Mouse (Mus musculus): ENCODE measurements at regions not wholly inside any gene's neighbourhood (a gene's known extent, or its start where the extent isn't known, plus 50 kb on each side); places are given as distances from the start of the nearest gene placed in this dataset.

DNA sequence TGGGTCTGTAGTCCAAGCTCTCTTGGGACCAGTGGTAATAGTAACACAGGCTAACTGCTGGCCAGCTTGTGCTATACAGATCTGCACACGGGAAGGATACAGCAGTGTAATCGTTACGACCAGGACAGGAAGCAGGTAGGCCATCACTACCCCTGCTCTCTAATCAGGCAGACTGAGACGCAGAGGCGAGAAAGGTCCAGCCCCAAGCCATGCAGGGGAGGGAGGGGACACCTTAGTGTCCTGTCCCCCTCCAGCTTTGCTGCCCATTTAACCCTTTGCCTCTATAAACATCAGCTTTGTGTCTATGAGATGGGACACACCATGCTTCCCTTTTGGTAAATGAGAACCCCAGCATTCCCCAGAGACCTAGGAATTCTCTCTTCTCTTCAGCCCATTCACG lies 249.9 kb downstream of the Bcl11b start:
- WGBS = 64% methylated on average over 6 of the region's 6 CpGs
- ATAC-seq = no peak
- Histone ChIP-seq H3K27ac (no peak overlapping the region), H3K4me1 (peaks cover 39% of the 10 kb centered on the region), H3K4me2 (no peak overlapping the region), H3K9ac (no peak overlapping the region), H3K27me3 (0 out of 2 replicates have a peak, but pooled peaks cover 3% of the 10 kb centered on the region), H3K9me3 (replicated peaks) (no peaks in the 10 kb centered on the region), H3K36me3 (ENCODE audit: poor library complexity, severe bottlenecking) (no peaks in the 10 kb centered on the region), H3K4me3 (no peak overlapping the region)

DNA sequence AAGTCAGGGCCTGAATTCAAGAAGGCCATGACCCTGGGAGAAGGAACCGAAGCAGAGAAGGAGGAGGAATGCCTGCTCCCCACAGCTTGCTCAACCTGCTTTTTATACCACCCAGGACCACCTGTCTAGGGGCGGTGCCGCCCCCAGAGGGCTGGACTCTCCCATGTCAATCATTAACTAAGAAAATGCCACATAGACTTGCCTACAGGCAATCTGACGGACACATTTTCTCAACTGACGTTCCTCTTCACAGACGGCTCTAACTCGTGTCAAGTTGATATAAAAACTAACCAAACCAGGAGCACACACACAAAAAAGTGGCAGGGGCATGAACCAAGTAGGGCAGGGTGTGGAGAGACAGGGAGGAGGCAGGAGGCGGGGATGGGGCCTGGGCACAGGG lies 248.5 kb downstream of the Bcl11b start:
- Histone ChIP-seq H3K9me3 (replicated peaks) (no peaks in the 10 kb centered on the region), H3K36me3 (ENCODE audit: poor library complexity, severe bottlenecking) (no peaks in the 10 kb centered on the region), H3K27ac (no peak overlapping the region), H3K4me2 (no peak overlapping the region), H3K9ac (no peak overlapping the region), H3K4me3 (no peak overlapping the region), H3K4me1 (peaks cover 41% of the 10 kb centered on the region), H3K27me3 (0 out of 2 replicates have a peak, but pooled peaks cover 3% of the 10 kb centered on the region)
- no peak for ATAC-seq
- whole genome bisulfite sequencing = 91% methylated on average over 8 of the region's 8 CpGs

DNA sequence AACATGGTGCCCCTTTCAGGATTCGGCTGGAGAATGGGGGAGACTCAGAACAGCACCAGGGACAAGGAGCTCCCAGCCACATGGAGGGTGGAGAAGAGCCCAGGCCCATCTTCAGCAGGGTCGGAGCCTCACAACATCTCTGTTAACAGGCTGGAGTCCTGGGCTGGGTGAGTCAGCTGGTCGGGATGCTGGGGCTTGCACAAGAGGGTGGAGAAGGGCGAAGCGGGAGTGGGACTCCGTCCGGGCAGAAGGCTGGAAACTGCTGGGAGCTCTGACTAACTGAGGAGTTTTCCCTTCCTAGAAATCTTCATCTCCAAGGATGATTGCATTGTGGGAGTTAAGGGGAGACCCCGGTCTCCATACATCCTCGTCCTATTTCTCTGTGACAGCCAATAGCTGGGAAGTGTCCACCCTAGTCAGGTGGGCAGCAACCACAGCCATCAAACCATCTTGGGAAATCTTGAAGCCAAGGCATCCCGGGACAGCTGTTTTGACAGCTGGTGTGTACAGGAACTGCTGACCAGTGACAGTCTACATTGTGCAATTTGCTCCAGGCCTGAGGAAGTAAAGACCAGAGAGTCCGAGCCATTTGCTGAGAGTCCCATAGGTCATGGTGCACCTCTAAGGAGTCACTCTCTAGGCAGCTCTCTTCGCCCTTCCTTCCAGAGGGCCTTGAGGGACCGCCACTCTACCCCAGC lies 247.4 kb downstream of the Bcl11b start:
- no peak for ATAC-seq
- no peaks in the 10 kb centered on the region for H3K9me3 ChIP-seq (replicated peaks)
- no peak overlapping the region for H3K4me3 ChIP-seq
- no peaks in the 10 kb centered on the region for H3K36me3 ChIP-seq (ENCODE audit: poor library complexity, severe bottlenecking)
- peaks cover 41% of the 10 kb centered on the region for H3K4me1 ChIP-seq
- 92% methylated on average over 13 of the region's 13 CpGs for WGBS
- no peak overlapping the region for H3K4me2 ChIP-seq
- H3K27ac ChIP-seq = no peak overlapping the region
- 0 out of 2 replicates have a peak, but pooled peaks cover 3% of the 10 kb centered on the region for H3K27me3 ChIP-seq
- H3K9ac ChIP-seq = no peak overlapping the region

DNA sequence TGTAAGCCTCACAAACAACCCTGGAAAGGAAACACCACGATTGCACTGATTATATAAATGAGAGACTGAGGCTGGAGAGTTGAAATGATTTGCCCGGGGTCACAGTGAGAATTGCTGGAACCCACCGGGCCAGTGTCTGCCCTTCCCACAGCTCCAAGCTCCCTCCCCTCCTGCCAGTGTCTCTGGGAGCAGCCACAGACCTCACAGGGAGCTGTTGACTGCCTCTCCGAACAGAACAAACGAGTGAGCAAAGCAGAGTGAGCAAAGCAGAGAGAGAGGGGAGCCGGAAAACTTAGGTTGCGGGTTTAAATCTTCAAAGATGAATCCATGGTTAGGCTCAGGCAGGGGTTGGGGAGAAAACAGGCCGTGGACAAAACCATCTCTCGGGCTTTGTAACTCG lies 246.2 kb downstream of the Bcl11b start:
- WGBS = 31% methylated on average over 10 of the region's 10 CpGs
- H3K27me3 ChIP-seq = 0 out of 2 replicates have a peak, but pooled peaks cover 3% of the 10 kb centered on the region
- peaks cover 38% of the 10 kb centered on the region for H3K4me1 ChIP-seq
- H3K4me2 ChIP-seq = no peak overlapping the region
- ATAC-seq = no peak
- no peaks in the 10 kb centered on the region for H3K36me3 ChIP-seq (ENCODE audit: poor library complexity, severe bottlenecking)
- no peak overlapping the region for H3K4me3 ChIP-seq
- no peak overlapping the region for H3K27ac ChIP-seq
- no peak overlapping the region for H3K9ac ChIP-seq
- no peaks in the 10 kb centered on the region for H3K9me3 ChIP-seq (replicated peaks)

DNA sequence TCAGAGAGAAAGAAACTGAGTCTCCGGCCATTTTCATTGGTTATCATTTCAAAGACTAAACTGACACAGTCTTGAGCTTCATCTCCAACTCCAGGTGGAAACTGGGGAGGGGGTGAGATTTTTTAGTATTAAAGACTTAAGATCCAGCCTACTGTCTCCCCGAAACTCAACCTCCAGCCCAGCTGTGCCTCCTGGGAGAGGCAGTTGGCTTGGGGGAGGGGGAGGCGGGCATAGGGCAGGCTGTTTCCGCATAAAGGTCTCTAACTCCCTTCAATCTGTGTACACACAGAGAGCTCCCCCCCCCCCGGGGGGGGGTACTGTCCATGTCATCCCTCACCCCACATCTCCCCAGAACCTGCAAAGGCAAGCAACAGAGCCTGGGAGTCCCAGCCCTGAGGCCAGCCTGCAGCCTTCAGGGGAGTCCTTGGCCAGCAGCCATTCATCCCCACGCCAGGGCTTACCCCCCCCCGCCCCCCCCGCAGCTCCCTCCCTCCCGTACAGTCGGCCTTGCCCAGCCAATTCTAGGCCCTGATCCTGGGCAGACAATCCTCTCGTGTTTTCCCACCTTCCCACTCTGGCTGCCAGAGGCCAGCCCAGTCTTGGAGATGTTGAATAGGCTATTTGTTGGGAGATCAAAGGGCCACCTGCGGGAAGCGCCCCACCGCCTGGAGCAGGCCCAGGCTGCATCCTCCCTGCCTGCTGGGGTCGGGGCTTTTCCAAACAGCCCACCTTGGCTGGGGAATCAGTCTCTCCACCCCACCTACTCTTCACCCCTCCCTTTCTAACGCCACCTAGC lies 245.2 kb downstream of the Bcl11b start:
- Histone ChIP-seq H3K36me3 (ENCODE audit: poor library complexity, severe bottlenecking) (no peaks in the 10 kb centered on the region), H3K27me3 (0 out of 2 replicates have a peak, but pooled peaks cover 3% of the 10 kb centered on the region), H3K27ac (0 out of 2 replicates have a peak overlapping the region, but pooled peaks have one; percentile 19), H3K4me3 (no peak overlapping the region), H3K4me1 (peaks cover 28% of the 10 kb centered on the region), H3K9ac (no peak overlapping the region), H3K9me3 (replicated peaks) (no peaks in the 10 kb centered on the region; the same call in 1 of the 2 replicates), H3K4me2 (peak overlapping the region; percentile 11; the same call in 1 of the 2 replicates)
- 20% methylated on average over 9 of the region's 16 CpGs for WGBS
- ATAC-seq = peak; percentile 81; the same call in 1 of the 2 replicates

DNA sequence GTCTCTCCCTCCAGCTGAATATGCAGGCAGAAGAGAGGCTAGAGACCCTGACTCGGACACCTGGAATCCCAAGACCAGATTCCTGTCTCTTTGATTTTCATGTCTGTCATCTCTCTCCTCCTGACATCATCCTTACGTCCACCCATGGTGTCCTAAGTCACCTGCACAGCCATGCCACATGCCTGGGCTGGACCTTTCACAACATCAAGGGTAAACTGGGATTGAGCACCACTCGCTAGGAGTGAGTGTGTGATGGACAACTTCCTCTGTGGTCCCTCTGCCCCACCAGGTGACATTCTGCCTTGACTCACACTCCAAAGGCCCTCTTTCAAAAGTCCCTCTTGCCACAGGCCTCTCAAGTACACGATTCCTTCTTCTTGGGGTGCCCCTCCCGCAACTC lies 244.1 kb downstream of the Bcl11b start:
- H3K4me2 ChIP-seq = no peak overlapping the region
- peaks cover 24% of the 10 kb centered on the region for H3K4me1 ChIP-seq
- no peak for ATAC-seq
- no peak overlapping the region for H3K9ac ChIP-seq
- no peaks in the 10 kb centered on the region for H3K27me3 ChIP-seq
- H3K36me3 ChIP-seq (ENCODE audit: poor library complexity, severe bottlenecking) = no peaks in the 10 kb centered on the region
- no peak overlapping the region for H3K4me3 ChIP-seq
- no peak overlapping the region for H3K27ac ChIP-seq
- no peaks in the 10 kb centered on the region; the same call in 1 of the 2 replicates for H3K9me3 ChIP-seq (replicated peaks)
- 81% methylated on average over 5 of the region's 5 CpGs for WGBS

DNA sequence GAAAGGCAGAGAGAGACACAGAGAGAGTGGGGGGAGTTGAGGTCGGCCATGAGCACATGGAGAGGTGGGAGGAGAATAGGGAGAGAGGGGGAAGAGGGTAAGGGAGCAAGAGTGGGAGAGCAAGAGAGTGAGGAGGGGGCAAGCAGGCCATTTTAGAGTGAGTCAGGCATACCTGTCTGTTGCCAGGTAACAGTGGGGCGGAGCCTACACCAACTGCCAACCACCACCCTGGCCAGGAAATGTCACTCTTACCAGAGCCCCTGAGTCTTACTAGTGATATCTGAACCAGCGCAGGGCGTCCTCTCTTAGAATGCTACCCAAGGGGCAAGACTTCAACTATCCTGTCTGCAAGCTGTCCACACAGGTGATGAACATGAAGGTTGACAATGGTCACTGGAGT lies 243.5 kb downstream of the Bcl11b start:
- WGBS = 83% methylated on average over 4 of the region's 4 CpGs
- no peaks in the 10 kb centered on the region; the same call in 1 of the 2 replicates for H3K9me3 ChIP-seq (replicated peaks)
- H3K27me3 ChIP-seq = no peaks in the 10 kb centered on the region
- no peak overlapping the region for H3K27ac ChIP-seq
- no peak for ATAC-seq
- H3K9ac ChIP-seq = no peak overlapping the region
- H3K36me3 ChIP-seq (ENCODE audit: poor library complexity, severe bottlenecking) = no peaks in the 10 kb centered on the region
- peaks cover 24% of the 10 kb centered on the region for H3K4me1 ChIP-seq
- H3K4me3 ChIP-seq = no peak overlapping the region
- no peak overlapping the region for H3K4me2 ChIP-seq

DNA sequence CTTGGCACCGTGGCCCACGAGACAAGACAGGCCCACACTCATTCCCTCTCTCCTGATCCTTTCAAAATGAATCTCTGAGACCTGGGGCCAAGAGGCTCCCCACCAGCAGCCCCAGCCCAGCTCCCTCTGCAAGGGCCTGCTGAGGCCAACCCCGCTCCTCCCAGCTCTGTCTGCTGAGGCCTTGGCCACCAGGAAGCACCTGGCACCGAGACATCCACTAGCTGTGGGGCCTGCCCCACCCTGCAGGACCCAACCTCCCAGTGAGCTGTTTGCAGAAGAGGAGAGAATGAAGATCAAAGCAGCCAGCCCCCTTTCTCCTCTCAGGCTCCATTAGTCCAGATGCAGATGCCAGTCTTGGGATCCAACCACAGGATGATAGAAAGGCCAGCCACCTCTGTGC lies 241.3 kb downstream of the Bcl11b start:
- Histone ChIP-seq H3K27ac (no peak overlapping the region), H3K36me3 (ENCODE audit: poor library complexity, severe bottlenecking) (no peaks in the 10 kb centered on the region), H3K27me3 (no peaks in the 10 kb centered on the region), H3K4me3 (no peak overlapping the region), H3K4me1 (peaks cover 15% of the 10 kb centered on the region), H3K9me3 (replicated peaks) (no peaks in the 10 kb centered on the region; the same call in 1 of the 2 replicates), H3K4me2 (no peak overlapping the region), H3K9ac (no peak overlapping the region)
- no peak for ATAC-seq
- 79% methylated on average over 4 of the region's 4 CpGs for WGBS

DNA sequence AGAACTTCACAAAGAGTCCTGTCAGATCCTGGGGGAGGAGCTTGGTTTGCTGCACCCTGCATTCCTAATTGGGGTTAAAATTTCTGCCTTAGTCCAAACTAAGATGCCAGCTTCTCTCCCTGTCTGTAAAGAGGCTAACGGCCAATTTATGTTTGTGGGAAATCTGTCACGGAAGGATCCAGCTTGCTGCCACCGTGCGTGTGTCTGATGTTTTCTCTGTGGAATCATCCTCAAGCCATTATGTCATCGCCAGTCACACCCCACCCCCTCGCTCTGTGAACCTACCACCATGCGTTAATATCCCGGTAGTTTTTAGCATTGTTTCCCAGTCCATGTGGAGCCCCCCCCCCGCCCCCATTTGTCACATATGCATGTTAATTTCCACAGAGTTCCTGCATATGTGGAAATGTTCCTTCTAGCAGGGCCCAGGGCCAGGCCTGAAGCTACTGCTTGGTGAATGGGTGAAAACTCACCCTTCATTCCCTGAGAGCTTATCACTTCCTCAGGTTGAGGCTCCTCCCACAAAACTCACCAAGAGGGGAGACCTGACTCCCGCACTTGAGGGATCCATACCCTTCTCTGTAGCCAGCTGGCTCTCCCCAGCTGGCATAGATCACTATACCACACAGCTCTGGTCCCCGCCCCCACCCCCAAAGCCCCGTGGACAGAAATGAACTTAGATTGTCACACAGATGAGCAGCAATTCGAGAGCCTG lies 233.4 kb downstream of the Bcl11b start:
- no peak for ATAC-seq
- 57% methylated on average over 13 of the region's 13 CpGs for WGBS

DNA sequence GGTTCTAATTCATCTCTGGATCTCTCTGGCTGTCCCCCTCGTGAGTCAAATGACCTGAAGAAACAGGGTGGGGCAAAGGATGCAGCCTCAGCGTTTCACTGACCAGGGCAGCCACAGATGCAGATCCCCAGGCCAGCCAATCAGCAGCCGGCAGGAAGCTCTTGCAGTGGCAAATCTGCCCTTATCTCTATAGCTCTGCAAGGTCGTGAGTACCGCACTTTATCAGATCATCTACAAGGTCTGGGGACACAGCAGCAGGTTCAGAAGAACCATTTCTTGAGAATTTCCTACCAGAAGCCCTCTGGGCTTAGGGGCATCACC lies 232.9 kb downstream of the Bcl11b start:
- H3K9ac ChIP-seq = no peak overlapping the region
- H3K4me1 ChIP-seq = peaks cover 12% of the 10 kb centered on the region; the same call in 1 of the 2 replicates
- no peaks in the 10 kb centered on the region for H3K27me3 ChIP-seq
- no peaks in the 10 kb centered on the region; the same call in 1 of the 2 replicates for H3K9me3 ChIP-seq (replicated peaks)
- 40% methylated on average over 5 of the region's 5 CpGs for WGBS
- H3K36me3 ChIP-seq (ENCODE audit: poor library complexity, severe bottlenecking) = no peaks in the 10 kb centered on the region
- no peak overlapping the region for H3K4me3 ChIP-seq
- no peak overlapping the region for H3K4me2 ChIP-seq
- no peak for ATAC-seq
- no peak overlapping the region for H3K27ac ChIP-seq

More for the DNA sequence above, 233.4 kb downstream of the Bcl11b start:
- no peaks in the 10 kb centered on the region for H3K9me3 ChIP-seq (replicated peaks)
- no peaks in the 10 kb centered on the region for H3K36me3 ChIP-seq (ENCODE audit: poor library complexity, severe bottlenecking)
- H3K9ac ChIP-seq = no peak overlapping the region
- H3K27ac ChIP-seq = no peak overlapping the region
- no peak overlapping the region for H3K4me3 ChIP-seq
- no peak overlapping the region for H3K4me2 ChIP-seq
- H3K4me1 ChIP-seq = peaks cover 12% of the 10 kb centered on the region; the same call in 1 of the 2 replicates
- no peaks in the 10 kb centered on the region for H3K27me3 ChIP-seq

DNA sequence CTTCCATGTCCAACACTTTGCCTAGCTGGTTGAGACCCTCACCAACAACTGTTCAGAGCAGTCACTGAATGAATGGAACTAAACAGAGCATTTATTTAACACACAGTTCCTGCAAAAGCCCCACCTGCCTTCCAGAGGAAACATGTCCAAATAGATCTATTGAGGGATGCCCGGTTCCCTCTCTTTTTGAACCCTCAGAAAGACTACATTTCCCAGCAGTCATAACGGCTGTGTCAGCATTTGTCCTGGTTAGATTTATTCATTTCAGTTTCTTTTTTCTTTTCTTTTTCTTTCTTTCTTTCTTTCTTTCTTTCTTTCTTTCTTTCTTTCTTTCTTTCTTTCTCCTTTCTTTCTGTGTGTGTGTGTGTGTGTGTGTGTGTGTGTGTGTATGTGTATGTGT lies 232.1 kb downstream of the Bcl11b start:
- Histone ChIP-seq H3K9ac (no peak overlapping the region), H3K36me3 (ENCODE audit: poor library complexity, severe bottlenecking) (no peaks in the 10 kb centered on the region), H3K27ac (no peak overlapping the region), H3K27me3 (no peaks in the 10 kb centered on the region), H3K4me2 (no peak overlapping the region), H3K9me3 (replicated peaks) (no peaks in the 10 kb centered on the region; the same call in 1 of the 2 replicates), H3K4me3 (no peak overlapping the region), H3K4me1 (peaks cover 12% of the 10 kb centered on the region; the same call in 1 of the 2 replicates)
- no peak for ATAC-seq
- WGBS = 77% methylated on average over 2 of the region's 2 CpGs

DNA sequence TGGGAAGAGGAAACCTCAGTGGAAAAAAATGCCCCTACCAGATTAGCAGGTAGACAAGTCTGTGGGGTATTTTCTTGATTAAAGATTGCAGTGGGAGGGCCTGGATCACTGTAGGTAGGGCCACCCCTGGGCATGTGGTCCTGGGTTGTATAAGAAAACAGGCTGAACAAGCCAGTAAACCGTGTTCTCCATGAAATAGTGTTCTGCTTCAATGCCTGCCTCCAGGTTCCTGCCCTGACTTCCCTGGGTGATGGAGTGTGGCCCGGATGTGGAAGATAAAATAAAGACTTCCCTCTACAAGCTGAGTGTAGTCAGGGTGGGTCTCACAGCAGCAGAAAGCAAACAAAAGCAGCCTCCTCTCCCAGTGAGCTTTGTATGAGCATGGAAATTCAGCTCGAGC lies 231.6 kb downstream of the Bcl11b start:
- Histone ChIP-seq H3K9ac (no peak overlapping the region), H3K27me3 (no peaks in the 10 kb centered on the region), H3K36me3 (ENCODE audit: poor library complexity, severe bottlenecking) (no peaks in the 10 kb centered on the region), H3K4me1 (peaks cover 12% of the 10 kb centered on the region; the same call in 1 of the 2 replicates), H3K4me2 (no peak overlapping the region), H3K27ac (no peak overlapping the region), H3K9me3 (replicated peaks) (no peaks in the 10 kb centered on the region; the same call in 1 of the 2 replicates), H3K4me3 (no peak overlapping the region)
- 47% methylated on average over 3 of the region's 3 CpGs for WGBS
- no peak for ATAC-seq
